Comparison of ENCODE assay signal across 1 mouse cellular context in genomic region chr6:30459811-30460749, GRCm38 (mm10).
TF ChIP-seq lines count a peak whose summit lies in the region.

No protein-coding gene starts in this region.

TF ChIP-seq in C2C12, 6 proteins besides CTCF, POLR2A, EP300 and RAD21:
- TF ChIP-seq MAX (IDR thresholded peaks at IDR 0.05) = no peak
- no peak for TF ChIP-seq USF1 (IDR thresholded peaks at IDR 0.05; ENCODE audit: low read depth)
- no peak for TF ChIP-seq MYOD1 (IDR thresholded peaks at IDR 0.05; ENCODE audit: control insufficient read depth, insufficient read length, low read depth)
